Mouse (Mus musculus) ES-Bruce4 (cell line): ENCODE measurements at regions not wholly inside any gene's neighbourhood (a gene's known extent, or its start where the extent isn't known, plus 50 kb on each side); places are given as distances from the start of the nearest gene placed in this dataset.

Source experiments
- CTCF ChIP-seq: IDR thresholded peaks from one replicate; pipeline ENCODE4 v1.8.1; 2011; ENCODE audit warnings: low read depth, low read length
- EP300 ChIP-seq: IDR thresholded peaks from 2 replicates; pipeline ENCODE4 v1.6.1; 2011; ENCODE audit warnings: low read depth, low read length; ENCODE audit not compliant: insufficient read depth
- POLR2A ChIP-seq: IDR thresholded peaks from one replicate; pipeline ENCODE4 v1.8.1; 2011; ENCODE audit warnings: low read length; ENCODE audit not compliant: insufficient read depth

DNA sequence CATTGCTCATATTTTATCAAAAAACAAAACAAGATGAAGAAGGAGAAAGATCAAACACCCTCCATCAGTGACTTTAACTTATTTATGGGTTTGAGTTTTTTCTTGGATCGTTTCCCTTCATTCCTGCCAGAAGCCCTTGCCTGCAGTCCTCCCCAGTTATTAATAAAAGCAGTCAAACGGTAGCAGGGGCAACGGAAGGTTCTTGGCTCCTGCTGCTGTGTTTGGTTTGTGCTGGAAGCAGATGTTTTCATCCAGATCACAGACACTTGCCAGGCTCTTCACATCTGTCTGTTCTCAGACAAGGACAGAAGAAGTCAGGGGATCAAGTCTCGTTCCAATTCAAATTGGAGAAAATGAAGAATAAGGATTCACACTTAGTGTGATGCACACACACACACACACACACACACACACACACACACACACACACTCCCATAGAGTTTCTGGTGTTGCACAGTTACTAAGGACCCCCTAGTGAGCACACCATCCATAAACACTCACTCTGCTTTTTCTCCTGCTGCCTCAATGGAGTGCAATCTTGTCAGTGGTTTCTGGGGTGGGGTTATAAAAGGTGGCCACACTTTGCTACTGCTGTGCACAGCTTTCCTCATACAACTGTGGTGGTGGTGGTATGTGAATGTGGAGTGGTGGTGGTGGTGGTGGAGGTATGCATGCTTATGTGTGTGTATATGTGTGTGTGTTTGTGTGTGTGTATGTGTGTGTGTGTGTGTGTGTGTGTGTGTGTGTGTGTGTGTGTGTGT, 131.6 kb upstream of the Mycn start:
- TF ChIP-seq POLR2A (no peak), CTCF (no peak), EP300 (no peak)
